Mouse (Mus musculus) kidney, postnatal 0 days (tissue): ENCODE data around the gene Trim9. TPM values are rescaled to one million over a fixed set of nuclear protein-coding genes. Genes with fewer than 3 reads are reported as not detected.
A peak's percentile ranks its signal among the peaks of the same experiment; 100 is the strongest.

ENCODE experiments used
- ATAC-seq: fragments of 200-750 bp; cut with Nextera tagmentation; replicated peaks from 2 replicates; pipeline ENCODE4 v1.8.0; 2017; ENCODE audit warnings: low read depth, moderate number of reproducible peaks, moderate TSS enrichment, moderate library complexity; ENCODE audit not compliant: low FRiP score
- DNase-seq: peaks from one replicate; pipeline ENCODE4 v3.0.0-alpha.2; 2016; ENCODE audit warnings: low spot score
- H3K27ac ChIP-seq: fragments of 300-500 bp; sonication (generic); 2 replicates; pipeline ENCODE4 v1.5.1; 2014; ENCODE audit warnings: mild to moderate bottlenecking
- H3K27me3 ChIP-seq: fragments of 300-500 bp; sonication (generic); 2 replicates; pipeline ENCODE4 v1.6.1; 2014; ENCODE audit warnings: low read length, mixed read lengths; ENCODE audit not compliant: insufficient read depth
- H3K36me3 ChIP-seq: fragments of 300-500 bp; sonication (generic); 2 replicates; pipeline ENCODE4 v1.6.1; 2014; ENCODE audit warnings: low read length, mixed read lengths; ENCODE audit not compliant: insufficient read depth
- H3K4me1 ChIP-seq: fragments of 300-500 bp; sonication (generic); replicated peaks from 2 replicates; pipeline ENCODE4 v1.6.1; 2014; ENCODE audit warnings: antibody characterized with exemption, low read length, mixed read lengths; ENCODE audit not compliant: insufficient read depth
- H3K4me2 ChIP-seq: fragments of 300-500 bp; sonication (generic); 2 replicates; pipeline ENCODE4 v1.6.1; 2014; ENCODE audit warnings: mild to moderate bottlenecking, low read length, moderate library complexity, mixed read lengths
- H3K4me3 ChIP-seq: fragments of 300-500 bp; sonication (generic); replicated peaks from 2 replicates; pipeline ENCODE4 v1.5.1; 2014; ENCODE audit warnings: low read depth, low read length
- H3K9ac ChIP-seq: fragments of 300-500 bp; sonication (generic); 2 replicates; pipeline ENCODE4 v1.6.1; 2014; ENCODE audit warnings: low read depth, low read length
- H3K9me3 ChIP-seq: fragments of 300-500 bp; sonication (generic); replicated peaks from 2 replicates; pipeline ENCODE4 v1.6.1; 2016; ENCODE audit warnings: low read length, inconsistent platforms, mixed read lengths
- CTCF ChIP-seq: IDR thresholded peaks from 2 replicates; pipeline ENCODE4 v1.5.1; 2016; ENCODE audit warnings: antibody characterized with exemption, low read depth, mild to moderate bottlenecking, moderate library complexity
- WGBS: fragments of 180-500 bp; shearing (Covaris S2); extraction: QIAGEN DNeasy Blood & Tissue Kit; methylation state at CpG from one replicate; pipeline ENCODE4 v1.1.7; 2014; 5-methylcytosine and 5-hydroxymethylcytosine counted together
- polyA plus RNA-seq: library from polyadenylated mRNA; unstranded; fragments of >200 nt; fragmentation: Nextera tagmentation; extraction: Ambion mirVana; gene quantifications from 2 replicates; pipeline ENCODE4 v1.2.1, GENCODE M21; 2015

Trim9 gene
- polyA plus RNA-seq, 1 experiment from 2014 or later = 2.3 TPM

DNA sequence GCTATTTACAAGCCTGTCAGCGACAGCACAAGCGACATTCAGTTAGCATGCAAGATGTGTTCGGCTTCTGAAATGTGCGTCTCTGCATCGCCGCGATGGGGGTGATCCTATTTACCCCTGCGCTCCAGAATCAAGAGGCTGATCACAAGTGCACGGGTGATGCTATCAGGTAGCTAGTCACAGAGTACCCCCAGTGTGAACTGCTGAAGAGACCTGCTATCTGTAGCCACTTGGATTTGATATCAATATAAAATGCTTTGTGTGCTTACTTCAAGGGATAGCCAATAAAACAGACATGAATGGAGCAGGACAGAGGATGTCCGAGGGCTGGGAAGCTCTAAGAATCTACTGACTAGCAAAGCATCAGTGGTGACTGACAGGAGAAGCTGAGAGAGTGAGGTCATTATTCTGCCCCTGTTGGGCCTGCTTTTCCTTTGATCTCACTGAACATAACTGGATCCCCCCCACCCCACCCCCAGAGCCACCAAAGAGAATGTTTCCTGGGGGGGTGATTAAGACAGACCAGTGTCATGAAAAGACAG, 97.7 kb downstream of the Trim9 start:
- Histone ChIP-seq H3K4me1 (no peaks in the 10 kb centered on the region), H3K9ac (no peak overlapping the region), H3K27ac (no peak overlapping the region), H3K4me2 (no peak overlapping the region), H3K9me3 (no peaks in the 10 kb centered on the region), H3K4me3 (no peak overlapping the region), H3K36me3 (no peaks in the 10 kb centered on the region), H3K27me3 (no peaks in the 10 kb centered on the region)
- DNase-seq = no peak
- no peak for TF ChIP-seq CTCF
- 88% methylated on average over 10 of the region's 10 CpGs for WGBS
- ATAC-seq = no peak

DNA sequence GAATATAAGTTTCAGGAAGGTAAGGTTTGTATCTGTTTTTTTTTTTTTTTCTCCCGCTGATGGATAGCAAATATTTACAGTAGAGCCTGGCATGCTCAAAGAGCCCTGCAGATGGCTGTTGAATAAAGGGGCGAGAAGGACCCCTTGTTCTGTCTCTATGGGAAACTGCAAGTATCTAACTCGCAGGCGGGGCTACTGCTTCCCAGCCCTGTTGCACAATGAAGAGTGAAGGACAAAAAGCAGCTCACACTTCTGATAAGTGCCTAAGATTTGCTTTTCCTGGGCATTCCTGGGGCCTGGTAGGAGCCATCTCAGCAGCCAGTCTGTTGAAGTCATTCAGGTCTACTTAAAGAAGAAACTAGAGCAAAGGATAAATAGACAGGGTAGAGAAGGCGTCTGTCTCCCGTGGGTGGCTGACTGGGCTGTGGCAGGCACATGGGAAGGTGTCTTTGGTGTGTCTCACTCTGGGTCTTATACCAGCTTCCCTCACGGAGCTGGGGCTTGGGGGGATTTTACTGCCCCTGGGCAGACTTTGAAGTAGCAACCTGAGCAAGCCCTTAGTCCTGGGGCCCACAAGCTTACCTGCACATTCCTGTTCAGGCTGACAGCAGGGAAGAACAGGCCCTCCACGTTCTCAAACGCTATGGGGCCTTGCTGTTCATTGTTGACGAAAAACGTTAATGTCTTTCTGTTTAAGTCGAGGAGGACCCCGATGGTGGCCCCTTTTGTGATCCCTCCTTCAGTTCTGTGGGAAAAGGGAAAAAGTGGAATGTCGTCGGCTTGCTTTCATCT, 99.5 kb downstream of the Trim9 start:
- WGBS = 70% methylated on average over 15 of the region's 15 CpGs
- no peak overlapping the region for H3K4me2 ChIP-seq
- H3K27ac ChIP-seq = no peak overlapping the region
- H3K9me3 ChIP-seq = no peaks in the 10 kb centered on the region
- DNase-seq (no peak), ATAC-seq (no peak)
- no peak overlapping the region for H3K4me3 ChIP-seq
- no peaks in the 10 kb centered on the region for H3K27me3 ChIP-seq
- no peak overlapping the region for H3K9ac ChIP-seq
- no peaks in the 10 kb centered on the region for H3K4me1 ChIP-seq
- TF ChIP-seq CTCF = no peak
- H3K36me3 ChIP-seq = no peaks in the 10 kb centered on the region

DNA sequence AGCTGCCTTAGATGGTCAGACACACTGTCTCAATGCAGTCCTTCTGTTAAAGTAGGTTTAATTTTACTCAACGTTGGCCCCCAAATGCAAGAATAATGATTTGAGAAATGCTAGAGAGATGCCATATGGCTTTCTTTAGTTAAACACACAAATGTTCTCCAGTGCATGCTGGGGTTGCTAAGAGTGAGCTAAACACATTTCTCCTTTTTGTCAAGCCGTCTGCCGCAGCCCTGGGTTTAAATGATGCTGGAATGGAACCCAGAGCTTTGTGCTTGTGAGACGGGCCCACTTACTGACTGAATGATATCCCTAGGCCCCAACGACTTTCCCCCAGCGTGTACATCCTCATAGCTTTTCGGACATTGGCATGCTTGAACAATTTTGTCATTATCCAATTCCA, 104.9 kb downstream of the Trim9 start:
- Histone ChIP-seq H3K4me3 (no peak overlapping the region), H3K4me2 (no peak overlapping the region), H3K4me1 (no peaks in the 10 kb centered on the region), H3K9ac (no peak overlapping the region), H3K9me3 (no peaks in the 10 kb centered on the region), H3K27ac (no peak overlapping the region), H3K36me3 (no peaks in the 10 kb centered on the region), H3K27me3 (no peaks in the 10 kb centered on the region)
- no peak for TF ChIP-seq CTCF
- ATAC-seq = no peak
- no peak for DNase-seq
- WGBS = 81% methylated on average over 7 of the region's 7 CpGs

DNA sequence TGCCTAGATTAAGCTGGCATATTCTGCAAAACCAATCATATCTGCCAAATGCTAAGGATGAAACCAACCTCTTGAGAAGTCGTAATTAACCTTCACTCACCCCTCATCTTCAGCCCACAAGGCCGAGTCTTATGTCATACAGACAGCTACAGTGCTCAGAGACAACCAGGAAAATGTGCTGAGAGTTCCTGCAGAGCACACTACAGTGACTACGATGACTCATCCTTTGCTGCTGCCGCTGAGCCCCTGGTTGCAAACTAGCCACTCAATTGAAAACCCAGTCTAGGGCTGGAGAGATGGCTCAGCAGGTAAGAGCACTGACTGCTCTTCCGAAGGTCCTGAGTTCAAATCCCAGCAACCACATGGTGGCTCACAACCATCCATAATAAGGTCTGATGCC, 107.7 kb downstream of the Trim9 start:
- no peak for DNase-seq
- no peak overlapping the region for H3K4me2 ChIP-seq
- no peak for ATAC-seq
- H3K4me1 ChIP-seq = no peaks in the 10 kb centered on the region
- no peak for TF ChIP-seq CTCF
- H3K36me3 ChIP-seq = no peaks in the 10 kb centered on the region
- H3K9ac ChIP-seq = no peak overlapping the region
- no peak overlapping the region for H3K4me3 ChIP-seq
- WGBS = 69% methylated on average over 5 of the region's 5 CpGs
- H3K27ac ChIP-seq = no peak overlapping the region
- no peaks in the 10 kb centered on the region for H3K9me3 ChIP-seq
- no peaks in the 10 kb centered on the region for H3K27me3 ChIP-seq

DNA sequence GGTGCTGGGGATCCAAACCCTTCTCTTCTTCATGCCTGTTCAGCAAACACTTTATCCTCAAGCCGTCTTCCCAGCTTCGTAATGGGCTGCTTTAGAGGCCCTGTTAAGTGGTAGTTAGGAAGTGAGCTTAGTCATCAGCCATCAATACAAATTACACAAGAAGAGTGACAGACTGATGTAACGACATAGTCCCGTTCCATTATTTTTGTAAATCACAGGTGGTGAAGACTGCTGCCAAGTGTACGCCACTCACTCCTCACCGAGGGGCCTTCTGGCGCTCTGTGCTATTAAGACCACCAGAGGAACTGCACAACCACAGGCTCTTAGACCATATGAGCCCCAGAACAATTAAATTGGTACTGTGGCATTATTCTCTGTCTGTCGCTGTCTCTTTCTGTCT, 108.8 kb downstream of the Trim9 start:
- Histone ChIP-seq H3K9ac (no peak overlapping the region), H3K9me3 (no peaks in the 10 kb centered on the region), H3K27ac (no peak overlapping the region), H3K27me3 (no peaks in the 10 kb centered on the region), H3K4me3 (no peak overlapping the region), H3K4me2 (no peak overlapping the region), H3K36me3 (no peaks in the 10 kb centered on the region), H3K4me1 (no peaks in the 10 kb centered on the region)
- ATAC-seq (no peak), DNase-seq (no peak)
- TF ChIP-seq CTCF = no peak
- 57% methylated on average over 8 of the region's 8 CpGs for WGBS

DNA sequence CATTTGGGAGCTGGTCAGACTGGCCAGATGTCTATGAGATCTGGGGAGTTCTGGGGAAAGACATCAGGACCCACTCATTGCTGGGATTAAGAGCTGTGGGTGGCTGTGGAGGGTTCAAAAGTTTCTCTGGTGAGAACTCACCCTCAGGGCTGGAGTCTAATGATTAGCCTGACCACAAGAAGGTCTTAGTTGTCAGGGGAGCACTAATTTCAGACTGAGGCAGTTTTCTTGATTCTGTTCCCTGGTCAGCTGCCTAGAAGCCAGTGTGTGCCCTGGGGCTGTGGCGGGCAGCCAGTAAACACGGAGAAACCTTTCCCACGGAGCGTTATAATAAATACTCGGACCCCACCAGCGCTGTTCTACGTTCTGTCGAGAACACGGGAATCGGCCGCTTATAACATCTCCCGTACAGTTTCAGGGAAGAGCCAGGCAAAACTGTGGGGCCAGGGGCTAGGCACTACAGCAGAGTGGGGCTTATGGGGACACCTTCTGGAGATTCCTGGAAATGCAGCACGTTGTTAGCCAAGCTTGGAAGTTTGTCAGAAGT, 112.4 kb downstream of the Trim9 start:
- H3K4me3 ChIP-seq = peak overlapping the region; percentile 12; the same call in 1 of the 2 replicates
- peak overlapping the region; percentile 53 for H3K4me2 ChIP-seq
- no peaks in the 10 kb centered on the region for H3K36me3 ChIP-seq
- ATAC-seq = peak; percentile 78
- no peak overlapping the region for H3K27ac ChIP-seq
- DNase-seq = peak; percentile 88
- peak; percentile 82 for TF ChIP-seq CTCF
- H3K4me1 ChIP-seq = no peaks in the 10 kb centered on the region
- H3K9me3 ChIP-seq = no peaks in the 10 kb centered on the region
- 0 out of 2 replicates have a peak overlapping the region, but pooled peaks have one; percentile 27 for H3K9ac ChIP-seq
- H3K27me3 ChIP-seq = no peaks in the 10 kb centered on the region
- WGBS = 5% methylated on average over 13 of the region's 13 CpGs
